Mouse (Mus musculus) embryonic stem cell, embryonic (primary cell): ENCODE measurements at regions not wholly inside any gene's neighbourhood (a gene's known extent, or its start where the extent isn't known, plus 50 kb on each side); places are given as distances from the start of the nearest gene placed in this dataset.
"Not testable (repeated sequence)": the region's sequence is repeated elsewhere in the genome, so short reads cannot be mapped to it uniquely, and the experiment has no call there.

Experiments
- CTCF ChIA-PET, 4 experiments: fragments of 300-600 bp in 2 of 4; fragments of 350-600 bp in 2 of 4; sonication (Branson Sonifier 250); formaldehyde crosslinking; loops; one replicate each; lab custom pipeline; 2022; ENCODE audit warnings: inconsistent platforms in 2 of 4; lab: Charles Lee
- POLR2A ChIA-PET, 4 experiments: fragments of 300-600 bp in 2 of 4; fragments of 350-600 bp in 2 of 4; sonication (Branson Sonifier 250); formaldehyde crosslinking; loops; one replicate each; lab custom pipeline; 2022; ENCODE audit warnings: antibody characterized with exemption in 4 of 4, inconsistent platforms in 1 of 4; lab: Charles Lee

DNA sequence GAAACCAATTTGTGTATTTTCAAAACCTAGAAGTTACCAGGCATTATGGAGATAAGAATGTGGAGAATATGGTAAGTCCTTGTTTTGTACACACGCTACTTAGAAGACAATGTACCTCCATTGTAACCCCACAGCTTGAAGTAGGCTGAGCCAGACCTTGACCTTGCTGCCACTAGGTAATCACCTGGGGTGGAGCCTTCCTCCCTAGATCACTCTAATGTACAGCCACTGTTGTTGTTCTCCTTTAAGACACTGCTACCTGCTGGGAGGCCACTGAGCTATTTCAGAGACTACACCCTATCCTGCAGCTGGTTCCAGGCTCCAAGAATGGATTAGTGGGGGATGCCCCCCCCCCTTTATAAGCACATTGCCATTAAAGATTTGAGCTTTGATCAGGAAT lies 273.8 kb upstream of the Pcdh10 start:
- ChIA-PET POLR2A (interaction anchor here in 1 of 4 experiments (1.2 kb wide), 1 partner anchor 14 kb away, joined by 3 read pairs; no protein-coding TSS in a partner anchor), CTCF (no interaction called here)

DNA sequence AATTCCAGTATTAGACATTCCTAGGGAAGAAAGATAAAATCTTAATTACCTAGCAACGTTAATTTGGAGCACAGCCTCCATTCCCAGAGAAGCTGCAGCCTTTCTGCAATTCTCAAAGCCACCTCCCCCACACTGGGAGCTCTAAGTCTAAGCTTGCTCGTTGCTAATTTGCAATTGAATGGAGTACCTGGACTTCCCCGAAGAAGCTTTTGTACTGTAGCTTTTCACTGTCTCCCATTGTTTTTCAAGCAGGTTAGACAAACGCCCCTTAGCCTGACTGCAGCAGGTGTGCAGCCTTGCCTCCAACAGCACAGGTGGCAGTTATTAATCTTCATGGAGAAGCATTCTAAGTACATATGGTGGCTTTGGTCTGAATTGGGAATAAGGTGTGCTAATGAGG lies 260.9 kb upstream of the Pcdh10 start:
- CTCF ChIA-PET, POLR2A ChIA-PET: not testable (repeated sequence)

DNA sequence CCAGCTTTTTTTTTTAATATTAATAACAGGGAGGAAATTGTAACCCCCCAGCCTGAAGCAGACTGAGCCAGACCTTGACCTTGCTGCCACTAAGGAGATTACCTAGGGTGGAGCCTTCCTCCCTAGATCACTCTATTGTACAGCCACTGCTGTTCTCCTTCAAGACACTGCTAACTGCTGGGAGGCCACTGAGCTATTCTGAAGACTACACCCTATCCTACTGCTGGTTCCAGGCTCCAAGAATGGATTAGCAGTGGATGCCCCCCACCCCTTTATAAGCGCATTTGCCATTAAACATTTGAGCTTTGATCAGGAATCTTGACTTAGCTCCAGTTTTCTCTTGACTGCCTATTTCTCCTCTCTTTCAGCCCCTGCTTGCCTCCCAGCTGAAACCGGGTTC lies 260.3 kb upstream of the Pcdh10 start:
- POLR2A ChIA-PET = interaction anchor here in 1 of 4 experiments (0.7 kb wide), 1 partner anchor 13 kb away, joined by 3 read pairs; no protein-coding TSS in a partner anchor
- CTCF ChIA-PET = not testable (repeated sequence)
